Mouse (Mus musculus) megakaryocyte, embryonic 14.5 days (primary cell): ENCODE measurements around the gene Slc7a6os. TPM values are rescaled to one million over a fixed set of nuclear protein-coding genes. Genes with fewer than 3 reads are reported as not detected.

Source experiments
- H3K27me3 ChIP-seq: replicated peaks from 2 replicates; pipeline ENCODE3; 2012; ENCODE audit warnings: inconsistent platforms
- H3K36me3 ChIP-seq: replicated peaks from 2 replicates; pipeline ENCODE3; 2012; ENCODE audit warnings: low read length, inconsistent platforms, mixed read lengths
- H3K4me1 ChIP-seq: 2 replicates; pipeline ENCODE4 v1.6.1; 2012; ENCODE audit warnings: inconsistent platforms
- H3K4me3 ChIP-seq: replicated peaks from 2 replicates; pipeline ENCODE3; 2012; ENCODE audit warnings: moderate library complexity, mild to moderate bottlenecking, inconsistent platforms
- H3K9me3 ChIP-seq: 2 replicates; pipeline ENCODE4 v1.6.1; 2012; ENCODE audit warnings: inconsistent platforms
- FLI1 ChIP-seq: IDR thresholded peaks from 2 replicates; pipeline ENCODE4 v1.6.1; 2012; ENCODE audit warnings: low read length, inconsistent platforms, mixed read lengths
- GATA1 ChIP-seq: IDR thresholded peaks from 3 replicates; pipeline ENCODE4 v1.6.1; 2012; ENCODE audit warnings: mixed read lengths, low read length, inconsistent platforms, borderline replicate concordance
- polyA plus RNA-seq: library from polyadenylated mRNA; stranded (reverse); fragments of >175 nt; gene quantifications from 2 replicates; pipeline ENCODE4 v1.2.3, GENCODE M21; 2012; ENCODE audit warnings: low replicate concordance; ENCODE audit not compliant: insufficient read depth

Slc7a6os gene
- polyA plus RNA-seq, 1 experiment = 21.5 TPM

GRCm38 (mm10) chr8:106185628-106186270, 25.0 kb downstream of the Slc7a6os start:
- Histone ChIP-seq H3K9me3 (0 out of 2 replicates have a peak, but pooled peaks cover 4% of the 10 kb centered on the region), H3K4me3 (no peak overlapping the region), H3K36me3 (peaks cover 84% of the 10 kb centered on the region), H3K27me3 (no peaks in the 10 kb centered on the region), H3K4me1 (peaks cover 51% of the 10 kb centered on the region)
- TF ChIP-seq GATA1 (no peak), FLI1 (no peak)

DNA sequence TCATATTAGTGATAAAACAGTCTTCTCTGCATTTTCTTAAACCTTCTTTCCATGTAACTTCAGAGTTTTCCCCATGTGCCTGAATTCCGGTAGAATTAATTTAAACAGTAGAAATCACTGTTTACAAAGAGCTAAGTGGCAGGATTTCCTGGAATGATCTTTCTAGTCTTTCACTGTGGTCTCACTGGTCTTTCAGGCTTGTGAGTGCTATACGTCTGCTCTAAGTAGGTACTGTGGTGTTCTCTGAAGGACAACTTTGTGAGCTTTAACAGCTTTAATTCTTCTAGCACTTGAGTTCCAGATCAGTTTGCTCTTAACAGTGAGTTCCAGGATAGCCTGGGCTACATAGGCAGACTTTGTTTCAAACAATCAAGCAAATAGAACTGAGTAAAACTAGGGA, 32.3 kb downstream of the Slc7a6os start:
- Histone ChIP-seq H3K9me3 (no peaks in the 10 kb centered on the region), H3K36me3 (peaks cover 41% of the 10 kb centered on the region), H3K4me1 (peaks cover 27% of the 10 kb centered on the region), H3K4me3 (no peak overlapping the region), H3K27me3 (no peaks in the 10 kb centered on the region)
- no peak for TF ChIP-seq GATA1
- TF ChIP-seq FLI1 = no peak

- H3K9me3 ChIP-seq = no peaks in the 10 kb centered on the region
- H3K4me1 ChIP-seq = peaks cover 19% of the 10 kb centered on the region
- no peak overlapping the region for H3K4me3 ChIP-seq
- H3K36me3 ChIP-seq = peaks cover 32% of the 10 kb centered on the region
- TF ChIP-seq GATA1 = no peak
- no peak for TF ChIP-seq FLI1
- H3K27me3 ChIP-seq = no peaks in the 10 kb centered on the region
Observed at GRCm38 (mm10) chr8:106177594-106177993, 33.1 kb downstream of the Slc7a6os start.

- H3K4me1 ChIP-seq = peaks cover 21% of the 10 kb centered on the region; the same call in 1 of the 2 replicates
- no peaks in the 10 kb centered on the region for H3K9me3 ChIP-seq
- H3K36me3 ChIP-seq = peaks cover 26% of the 10 kb centered on the region
- no peak overlapping the region for H3K4me3 ChIP-seq
- TF ChIP-seq FLI1 (no peak), GATA1 (no peak)
- H3K27me3 ChIP-seq = no peaks in the 10 kb centered on the region
Observed at GRCm38 (mm10) chr8:106176891-106177290, 33.8 kb downstream of the Slc7a6os start.

- Histone ChIP-seq H3K27me3 (no peaks in the 10 kb centered on the region), H3K4me3 (no peak overlapping the region)
- TF ChIP-seq FLI1 (no peak), GATA1 (no peak)
Observed at GRCm38 (mm10) chr8:106173566-106173965, 37.2 kb downstream of the Slc7a6os start.

DNA sequence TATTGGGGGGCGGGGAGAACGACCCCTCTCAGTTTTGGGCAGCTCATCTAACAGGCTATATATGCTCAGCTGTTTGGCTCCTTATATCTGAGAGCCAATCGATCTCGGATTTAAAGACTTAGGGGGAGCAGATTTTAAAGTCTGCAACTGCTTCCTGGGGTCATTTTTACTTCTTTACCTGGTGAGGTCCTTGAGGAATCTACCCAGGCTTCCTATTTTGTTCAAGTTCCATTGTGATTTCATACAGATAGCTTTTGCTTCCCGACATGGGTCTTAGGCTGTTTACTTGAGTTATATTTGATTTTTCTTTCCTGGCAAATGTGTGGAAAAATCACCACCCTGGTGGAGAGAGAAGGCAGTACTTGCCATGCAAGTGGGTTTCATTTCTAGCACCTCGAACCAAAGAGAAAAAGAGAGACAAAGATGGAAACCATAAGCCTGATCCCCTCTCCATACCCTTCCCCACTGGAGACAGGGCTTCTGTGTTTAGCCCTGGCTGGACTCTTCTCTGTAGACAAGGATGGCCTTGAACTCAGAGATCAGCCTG, 40.7 kb downstream of the Slc7a6os start:
- H3K4me3 ChIP-seq = peak overlapping the region; percentile 99
- TF ChIP-seq FLI1 (no peak), GATA1 (no peak)

More at GRCm38 (mm10) chr8:106173566-106173965, 37.2 kb downstream of the Slc7a6os start:
- Histone ChIP-seq H3K36me3 (peaks cover 2% of the 10 kb centered on the region), H3K9me3 (no peaks in the 10 kb centered on the region), H3K4me1 (peaks cover 30% of the 10 kb centered on the region)

DNA sequence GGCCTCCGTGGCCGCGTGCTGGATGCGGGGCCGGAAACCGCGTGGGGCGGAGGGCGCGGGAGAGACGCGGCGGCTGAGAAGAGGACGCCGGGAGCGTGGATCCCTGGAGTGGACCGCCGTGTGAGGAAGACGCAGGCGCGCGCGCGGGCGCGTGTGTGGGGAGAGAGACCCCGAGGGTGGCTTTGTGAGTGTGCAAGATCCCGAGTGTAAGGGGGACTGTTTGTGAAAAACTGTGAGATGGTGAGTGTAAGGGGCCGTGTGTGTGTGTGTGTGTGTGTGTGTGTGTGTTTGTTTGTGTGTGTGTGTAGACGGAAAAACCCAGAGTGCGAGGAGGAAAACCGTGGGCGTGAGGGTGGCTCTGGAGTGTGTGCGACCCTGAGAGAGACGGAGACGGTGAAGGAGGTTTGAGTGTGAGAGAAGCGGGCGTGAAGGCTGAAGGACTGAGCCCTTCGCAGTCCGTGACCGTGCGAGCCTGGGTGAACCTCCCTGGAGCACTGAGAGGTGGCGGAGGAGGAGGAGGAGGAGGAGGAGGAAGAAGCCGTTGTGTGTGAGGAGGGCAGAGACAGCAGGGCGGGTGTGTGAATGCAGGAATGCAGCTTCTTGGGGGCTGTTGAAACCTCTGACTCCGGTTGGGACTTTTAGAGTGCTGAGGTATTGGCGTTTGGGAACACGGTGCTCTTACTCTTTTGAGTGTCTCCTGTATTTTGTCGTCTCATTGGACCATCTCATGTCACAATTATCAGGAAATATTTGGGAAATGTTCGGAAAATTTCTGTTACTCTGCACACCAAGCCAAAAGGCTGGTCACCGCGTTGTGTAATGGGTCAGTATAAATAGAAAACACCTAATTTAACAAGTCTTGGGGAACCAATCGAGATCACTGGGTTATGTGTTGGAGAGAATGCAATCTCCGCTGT, 41.5 kb downstream of the Slc7a6os start:
- Histone ChIP-seq H3K4me1 (peaks cover 45% of the 10 kb centered on the region), H3K27me3 (no peaks in the 10 kb centered on the region), H3K36me3 (peaks cover 22% of the 10 kb centered on the region), H3K4me3 (peak overlapping the region; percentile 99), H3K9me3 (no peaks in the 10 kb centered on the region)
- TF ChIP-seq GATA1 = no peak

More for the DNA sequence above, 40.7 kb downstream of the Slc7a6os start:
- Histone ChIP-seq H3K27me3 (no peaks in the 10 kb centered on the region), H3K36me3 (peaks cover 16% of the 10 kb centered on the region), H3K9me3 (no peaks in the 10 kb centered on the region), H3K4me1 (peaks cover 45% of the 10 kb centered on the region)

GRCm38 (mm10) chr8:106168356-106169016, 42.2 kb downstream of the Slc7a6os start, which contains the start of gene Slc7a6:
Slc7a6 (plus strand) TSS chr8:106168857.
- no peaks in the 10 kb centered on the region for H3K27me3 ChIP-seq
- H3K4me3 ChIP-seq = peak within 1 kb of the TSS; percentile 99
- no peak for TF ChIP-seq FLI1
- TF ChIP-seq GATA1 = no peak
- peaks cover 30% of the 10 kb centered on the region for H3K36me3 ChIP-seq
- no peaks in the 10 kb centered on the region for H3K9me3 ChIP-seq
- H3K4me1 ChIP-seq = peaks cover 47% of the 10 kb centered on the region

- H3K9me3 ChIP-seq = no peaks in the 10 kb centered on the region
- peaks cover 60% of the 10 kb centered on the region for H3K36me3 ChIP-seq
- H3K27me3 ChIP-seq = no peaks in the 10 kb centered on the region
- H3K4me1 ChIP-seq = peaks cover 68% of the 10 kb centered on the region
- no peak overlapping the region for H3K4me3 ChIP-seq
- TF ChIP-seq GATA1 = no peak
- TF ChIP-seq FLI1 = no peak
Observed at GRCm38 (mm10) chr8:106165460-106165859, 45.3 kb downstream of the Slc7a6os start.

- Histone ChIP-seq H3K9me3 (no peaks in the 10 kb centered on the region), H3K4me1 (peaks cover 53% of the 10 kb centered on the region), H3K27me3 (no peaks in the 10 kb centered on the region), H3K4me3 (no peak overlapping the region), H3K36me3 (peaks cover 82% of the 10 kb centered on the region)
- TF ChIP-seq GATA1 (no peak), FLI1 (no peak)
Observed at GRCm38 (mm10) chr8:106163251-106163650, 47.5 kb downstream of the Slc7a6os start.
